Mouse (Mus musculus): ENCODE measurements around the gene Caprin1. TPM values are rescaled to one million over a fixed set of nuclear protein-coding genes. Genes with fewer than 3 reads are reported as not detected.

The Caprin1 gene
- polyA plus RNA-seq, 1 experiment from 2014 or later = 104 TPM

GRCm38 (mm10) chr2:103808466-103808865 is 11.0 kb upstream of the Caprin1 start:
- Histone ChIP-seq H3K36me3 (ENCODE audit: control insufficient read depth, insufficient read depth) (no peaks in the 10 kb centered on the region), H3K27me3 (ENCODE audit: control insufficient read depth, insufficient read depth, low read depth, low read length) (no peaks in the 10 kb centered on the region), H3K4me2 (ENCODE audit: low read depth, low read length) (no peak overlapping the region), H3K27ac (ENCODE audit: low read length) (no peak overlapping the region), H3K9ac (ENCODE audit: low read depth, low read length) (no peak overlapping the region), H3K9me3 (replicated peaks; ENCODE audit: control insufficient read depth, low read length) (no peaks in the 10 kb centered on the region), H3K4me1 (ENCODE audit: control insufficient read depth, low read depth, low read length) (no peaks in the 10 kb centered on the region; the same call in 1 of the 2 replicates), H3K4me3 (ENCODE audit: low read depth, low read length) (no peak overlapping the region)
- ATAC-seq (ENCODE audit: low read depth) = peak; percentile 61; the same call in 1 of the 2 replicates

GRCm38 (mm10) chr2:103803770-103804530 is 6.5 kb upstream of the Caprin1 start:
- H3K27ac ChIP-seq (ENCODE audit: low read length) = peak overlapping the region; percentile 74

GRCm38 (mm10) chr2:103802422-103802821 is 5.0 kb upstream of the Caprin1 start:
- H3K4me3 ChIP-seq (ENCODE audit: low read depth, low read length) = no peak overlapping the region
- ATAC-seq (ENCODE audit: low read depth) = no peak
- WGBS (ENCODE audit: insufficient replicate concordance) = 59% methylated on average over 1 of the region's 1 CpGs
- no peaks in the 10 kb centered on the region for H3K36me3 ChIP-seq (ENCODE audit: control insufficient read depth, insufficient read depth)
- no peak overlapping the region for H3K4me2 ChIP-seq (ENCODE audit: low read depth, low read length)
- H3K27ac ChIP-seq (ENCODE audit: low read length) = no peak overlapping the region
- no peak overlapping the region for H3K9ac ChIP-seq (ENCODE audit: low read depth, low read length)
- H3K9me3 ChIP-seq (replicated peaks; ENCODE audit: control insufficient read depth, low read length) = no peaks in the 10 kb centered on the region
- H3K27me3 ChIP-seq (ENCODE audit: control insufficient read depth, insufficient read depth, low read depth, low read length) = no peaks in the 10 kb centered on the region
- peaks cover 9% of the 10 kb centered on the region for H3K4me1 ChIP-seq (ENCODE audit: control insufficient read depth, low read depth, low read length)

More at GRCm38 (mm10) chr2:103803770-103804530, 6.5 kb upstream of the Caprin1 start:
- Histone ChIP-seq H3K4me3 (ENCODE audit: low read depth, low read length) (no peak overlapping the region), H3K4me2 (ENCODE audit: low read depth, low read length) (no peak overlapping the region), H3K9ac (ENCODE audit: low read depth, low read length) (no peak overlapping the region), H3K36me3 (ENCODE audit: control insufficient read depth, insufficient read depth) (no peaks in the 10 kb centered on the region), H3K9me3 (replicated peaks; ENCODE audit: control insufficient read depth, low read length) (no peaks in the 10 kb centered on the region), H3K4me1 (ENCODE audit: control insufficient read depth, low read depth, low read length) (no peaks in the 10 kb centered on the region; the same call in 1 of the 2 replicates), H3K27me3 (ENCODE audit: control insufficient read depth, insufficient read depth, low read depth, low read length) (no peaks in the 10 kb centered on the region)
- ATAC-seq (ENCODE audit: low read depth) = peak; percentile 65; the same call in 1 of the 2 replicates
- 57% methylated on average over 5 of the region's 5 CpGs for WGBS (ENCODE audit: insufficient replicate concordance)

- H3K27me3 ChIP-seq (ENCODE audit: control insufficient read depth, insufficient read depth, low read depth, low read length) = no peaks in the 10 kb centered on the region
- peak overlapping the region; percentile 96 for H3K4me2 ChIP-seq (ENCODE audit: low read depth, low read length)
- ATAC-seq (ENCODE audit: low read depth) = peak; percentile 75
- peak overlapping the region; percentile 96 for H3K4me3 ChIP-seq (ENCODE audit: low read depth, low read length)
- peak overlapping the region; percentile 98 for H3K9ac ChIP-seq (ENCODE audit: low read depth, low read length)
- peaks cover 8% of the 10 kb centered on the region for H3K36me3 ChIP-seq (ENCODE audit: control insufficient read depth, insufficient read depth)
- H3K9me3 ChIP-seq (replicated peaks; ENCODE audit: control insufficient read depth, low read length) = no peaks in the 10 kb centered on the region
- peak overlapping the region; percentile 99 for H3K27ac ChIP-seq (ENCODE audit: low read length)
- WGBS (ENCODE audit: insufficient replicate concordance) = under 1% methylated on average over 58 of the region's 72 CpGs
- peaks cover 12% of the 10 kb centered on the region for H3K4me1 ChIP-seq (ENCODE audit: control insufficient read depth, low read depth, low read length)
Measured at GRCm38 (mm10) chr2:103796861-103797466, 485 bp downstream of the Caprin1 start.

GRCm38 (mm10) chr2:103796211-103796860 is 1.1 kb downstream of the Caprin1 start:
- peak overlapping the region; percentile 96 for H3K4me2 ChIP-seq (ENCODE audit: low read depth, low read length)
- no peaks in the 10 kb centered on the region for H3K9me3 ChIP-seq (replicated peaks; ENCODE audit: control insufficient read depth, low read length)
- H3K4me3 ChIP-seq (ENCODE audit: low read depth, low read length) = peak overlapping the region; percentile 96
- H3K4me1 ChIP-seq (ENCODE audit: control insufficient read depth, low read depth, low read length) = peaks cover 12% of the 10 kb centered on the region
- H3K9ac ChIP-seq (ENCODE audit: low read depth, low read length) = peak overlapping the region; percentile 98
- ATAC-seq (ENCODE audit: low read depth) = peak; percentile 36
- H3K27me3 ChIP-seq (ENCODE audit: control insufficient read depth, insufficient read depth, low read depth, low read length) = no peaks in the 10 kb centered on the region
- H3K36me3 ChIP-seq (ENCODE audit: control insufficient read depth, insufficient read depth) = peaks cover 11% of the 10 kb centered on the region
- WGBS (ENCODE audit: insufficient replicate concordance) = 0% methylated on average over 42 of the region's 42 CpGs
- peak overlapping the region; percentile 99 for H3K27ac ChIP-seq (ENCODE audit: low read length)

GRCm38 (mm10) chr2:103795843-103796210 is 1.6 kb downstream of the Caprin1 start:
- H3K36me3 ChIP-seq (ENCODE audit: control insufficient read depth, insufficient read depth) = peaks cover 11% of the 10 kb centered on the region
- H3K4me3 ChIP-seq (ENCODE audit: low read depth, low read length) = peak overlapping the region; percentile 96
- no peaks in the 10 kb centered on the region for H3K9me3 ChIP-seq (replicated peaks; ENCODE audit: control insufficient read depth, low read length)
- peak overlapping the region; percentile 99 for H3K27ac ChIP-seq (ENCODE audit: low read length)
- H3K27me3 ChIP-seq (ENCODE audit: control insufficient read depth, insufficient read depth, low read depth, low read length) = no peaks in the 10 kb centered on the region
- 0% methylated on average over 11 of the region's 11 CpGs for WGBS (ENCODE audit: insufficient replicate concordance)
- H3K4me2 ChIP-seq (ENCODE audit: low read depth, low read length) = peak overlapping the region; percentile 96
- peak; percentile 55 for ATAC-seq (ENCODE audit: low read depth)
- H3K9ac ChIP-seq (ENCODE audit: low read depth, low read length) = peak overlapping the region; percentile 98
- H3K4me1 ChIP-seq (ENCODE audit: control insufficient read depth, low read depth, low read length) = peaks cover 12% of the 10 kb centered on the region

GRCm38 (mm10) chr2:103792009-103792408 is 5.4 kb downstream of the Caprin1 start:
- 92% methylated on average over 1 of the region's 1 CpGs for WGBS (ENCODE audit: insufficient replicate concordance)
- H3K36me3 ChIP-seq (ENCODE audit: control insufficient read depth, insufficient read depth) = peaks cover 11% of the 10 kb centered on the region
- no peak overlapping the region for H3K27ac ChIP-seq (ENCODE audit: low read length)
- H3K27me3 ChIP-seq (ENCODE audit: control insufficient read depth, insufficient read depth, low read depth, low read length) = no peaks in the 10 kb centered on the region
- H3K4me1 ChIP-seq (ENCODE audit: control insufficient read depth, low read depth, low read length) = peaks cover 4% of the 10 kb centered on the region
- no peaks in the 10 kb centered on the region for H3K9me3 ChIP-seq (replicated peaks; ENCODE audit: control insufficient read depth, low read length)
- H3K4me2 ChIP-seq (ENCODE audit: low read depth, low read length) = no peak overlapping the region
- no peak overlapping the region for H3K4me3 ChIP-seq (ENCODE audit: low read depth, low read length)
- ATAC-seq (ENCODE audit: low read depth) = no peak
- H3K9ac ChIP-seq (ENCODE audit: low read depth, low read length) = no peak overlapping the region

- Histone ChIP-seq H3K9me3 (replicated peaks; ENCODE audit: control insufficient read depth, low read length) (no peaks in the 10 kb centered on the region), H3K27ac (ENCODE audit: low read length) (no peak overlapping the region), H3K36me3 (ENCODE audit: control insufficient read depth, insufficient read depth) (peaks cover 12% of the 10 kb centered on the region), H3K9ac (ENCODE audit: low read depth, low read length) (no peak overlapping the region), H3K4me1 (ENCODE audit: control insufficient read depth, low read depth, low read length) (no peaks in the 10 kb centered on the region), H3K4me2 (ENCODE audit: low read depth, low read length) (no peak overlapping the region), H3K27me3 (ENCODE audit: control insufficient read depth, insufficient read depth, low read depth, low read length) (no peaks in the 10 kb centered on the region), H3K4me3 (ENCODE audit: low read depth, low read length) (no peak overlapping the region)
- WGBS (ENCODE audit: insufficient replicate concordance) = 81% methylated on average over 1 of the region's 1 CpGs
- ATAC-seq (ENCODE audit: low read depth) = no peak
Measured at GRCm38 (mm10) chr2:103785735-103786134, 11.7 kb downstream of the Caprin1 start.

- no peak overlapping the region for H3K4me3 ChIP-seq (ENCODE audit: low read depth, low read length)
- no peak overlapping the region for H3K9ac ChIP-seq (ENCODE audit: low read depth, low read length)
- no peaks in the 10 kb centered on the region for H3K4me1 ChIP-seq (ENCODE audit: control insufficient read depth, low read depth, low read length)
- no peak overlapping the region for H3K4me2 ChIP-seq (ENCODE audit: low read depth, low read length)
- H3K27ac ChIP-seq (ENCODE audit: low read length) = no peak overlapping the region
- no peaks in the 10 kb centered on the region for H3K27me3 ChIP-seq (ENCODE audit: control insufficient read depth, insufficient read depth, low read depth, low read length)
- peaks cover 20% of the 10 kb centered on the region for H3K36me3 ChIP-seq (ENCODE audit: control insufficient read depth, insufficient read depth)
- 74% methylated on average over 4 of the region's 4 CpGs for WGBS (ENCODE audit: insufficient replicate concordance)
- H3K9me3 ChIP-seq (replicated peaks; ENCODE audit: control insufficient read depth, low read length) = no peaks in the 10 kb centered on the region
- ATAC-seq (ENCODE audit: low read depth) = no peak
Measured at GRCm38 (mm10) chr2:103784621-103785020, 12.8 kb downstream of the Caprin1 start.
